In genomic region chr9:58040977-58041376, GRCm38 (mm10) we compare ENCODE assay signal across 15 mouse cellular contexts. TPM values are rescaled to one million over a fixed set of nuclear protein-coding genes. Genes with fewer than 3 reads are reported as not detected.
DNase-seq lines count a peak whose midpoint lies in the region; ATAC-seq and TF ChIP-seq lines count a peak whose summit lies in the region.
"Had no signal": no experiment of that assay in that cellular context is flagged by ENCODE, and none has a peak within 500 bp of the region (broad histone marks: within the 10 kb centered on the region; RNA-seq: fewer than 3 reads in every experiment).

No protein-coding gene starts in this region.

- peaks cover 52% of the 10 kb centered on the region for H3K27me3 ChIP-seq in heart, embryonic 10.5 days (ENCODE audit: insufficient read depth, poor library complexity, severe bottlenecking)
- 0 out of 2 replicates have a peak, but pooled peaks cover 3% of the 10 kb centered on the region for H3K27me3 ChIP-seq in forebrain, embryonic 11.5 days (ENCODE audit: control insufficient read depth, insufficient read depth, low read length)
- H3K27me3 ChIP-seq in hindbrain, embryonic 16.5 days (replicated peaks; ENCODE audit: control insufficient read depth, insufficient read depth, low read length): peaks cover 14% of the 10 kb centered on the region
- no peaks in the 10 kb centered on the region for H3K27me3 ChIP-seq in midbrain, postnatal 0 days (ENCODE audit: insufficient read depth, low read length)
- H3K27me3 ChIP-seq in liver, embryonic 11.5 days (replicated peaks; ENCODE audit: control insufficient read depth, insufficient read depth, low read length): peaks cover 33% of the 10 kb centered on the region
- H3K27me3 ChIP-seq in heart, embryonic 11.5 days (ENCODE audit: control insufficient read depth, insufficient read depth, low read length): peaks cover 16% of the 10 kb centered on the region

- no peaks in the 10 kb centered on the region for H3K9me3 ChIP-seq in heart, embryonic 10.5 days
- no peaks in the 10 kb centered on the region for H3K9me3 ChIP-seq in forebrain, embryonic 11.5 days (ENCODE audit: control insufficient read depth, low read length)
- H3K9me3 ChIP-seq in hindbrain, embryonic 16.5 days (ENCODE audit: control insufficient read depth, low read length): no peaks in the 10 kb centered on the region
- no peaks in the 10 kb centered on the region for H3K9me3 ChIP-seq in midbrain, postnatal 0 days (ENCODE audit: low read length)
- no peaks in the 10 kb centered on the region for H3K9me3 ChIP-seq in liver, embryonic 11.5 days (ENCODE audit: control insufficient read depth, low read length)
- H3K9me3 ChIP-seq in heart, embryonic 11.5 days (replicated peaks; ENCODE audit: control insufficient read depth, low read length): no peaks in the 10 kb centered on the region
- H3K9me3 ChIP-seq: liver, embryonic 15.5 days had no signal

- H3K4me1 ChIP-seq in heart, embryonic 10.5 days: peaks cover 50% of the 10 kb centered on the region
- peaks cover 60% of the 10 kb centered on the region for H3K4me1 ChIP-seq in forebrain, embryonic 11.5 days (replicated peaks; ENCODE audit: control insufficient read depth, insufficient read depth, low read length)
- peaks cover 33% of the 10 kb centered on the region for H3K4me1 ChIP-seq in hindbrain, embryonic 16.5 days (ENCODE audit: control insufficient read depth, insufficient read depth, low read depth, low read length)
- H3K4me1 ChIP-seq in midbrain, postnatal 0 days (ENCODE audit: insufficient read depth, low read length): peaks cover 21% of the 10 kb centered on the region
- peaks cover 4% of the 10 kb centered on the region for H3K4me1 ChIP-seq in liver, embryonic 11.5 days (replicated peaks; ENCODE audit: control insufficient read depth, insufficient read depth, low read length)
- H3K4me1 ChIP-seq in heart, embryonic 11.5 days (ENCODE audit: control insufficient read depth, insufficient read depth, low read length): peaks cover 7% of the 10 kb centered on the region; the same call in 1 of the 2 replicates
- H3K4me1 ChIP-seq: liver, embryonic 15.5 days had no signal

- no peak overlapping the region for H3K4me3 ChIP-seq in heart, embryonic 10.5 days
- H3K4me3 ChIP-seq in forebrain, embryonic 11.5 days (ENCODE audit: low read depth, low read length): no peak overlapping the region
- H3K4me3 ChIP-seq in hindbrain, embryonic 16.5 days (ENCODE audit: low read length): no peak overlapping the region
- no peak overlapping the region for H3K4me3 ChIP-seq in midbrain, postnatal 0 days (ENCODE audit: low read depth, low read length)
- no peak overlapping the region for H3K4me3 ChIP-seq in liver, embryonic 11.5 days (ENCODE audit: low read depth, low read length)
- H3K4me3 ChIP-seq in heart, embryonic 11.5 days (ENCODE audit: low read depth, low read length): no peak overlapping the region
- H3K4me3 ChIP-seq: liver, embryonic 15.5 days had no signal

- 58% methylated on average over 4 of the region's 4 CpGs for WGBS in heart, embryonic 10.5 days
- 7% methylated on average over 4 of the region's 4 CpGs for WGBS in forebrain, embryonic 11.5 days
- WGBS in hindbrain, embryonic 16.5 days: 20% methylated on average over 4 of the region's 4 CpGs
- 32% methylated on average over 4 of the region's 4 CpGs for WGBS in midbrain, postnatal 0 days
- WGBS in liver, embryonic 11.5 days: 54% methylated on average over 4 of the region's 4 CpGs
- WGBS in heart, embryonic 11.5 days (ENCODE audit: insufficient replicate concordance): 62% methylated on average over 4 of the region's 4 CpGs

- H3K9ac ChIP-seq in forebrain, embryonic 11.5 days (ENCODE audit: low read length): peak overlapping the region; percentile 33
- H3K9ac ChIP-seq in hindbrain, embryonic 16.5 days (ENCODE audit: low read depth, low read length): peak overlapping the region; percentile 36; the same call in 1 of the 2 replicates
- H3K9ac ChIP-seq in midbrain, postnatal 0 days (replicated peaks; ENCODE audit: low read length, poor library complexity, severe bottlenecking): 0 out of 2 replicates have a peak overlapping the region, but pooled peaks have one; percentile 29
- no peak overlapping the region for H3K9ac ChIP-seq in liver, embryonic 11.5 days (ENCODE audit: low read depth, low read length)
- H3K9ac ChIP-seq in heart, embryonic 11.5 days (ENCODE audit: low read depth, low read length): no peak overlapping the region
- H3K9ac ChIP-seq: liver, embryonic 15.5 days had no signal

- peak; percentile 70 for ATAC-seq in forebrain, embryonic 11.5 days (replicated peaks; ENCODE audit: low FRiP score)
- no peak for ATAC-seq in hindbrain, embryonic 16.5 days
- no peak for ATAC-seq in midbrain, postnatal 0 days (ENCODE audit: low FRiP score)
- ATAC-seq in liver, embryonic 11.5 days (replicated peaks; ENCODE audit: low FRiP score): no peak
- ATAC-seq in heart, embryonic 11.5 days (replicated peaks; ENCODE audit: insufficient number of reproducible peaks, low FRiP score, low TSS enrichment): no peak

- DNase-seq in heart, embryonic 10.5 days (ENCODE audit: low spot score): no peak
- DNase-seq in heart, adult 11 months: no peak
- peak; percentile 84 for DNase-seq in forebrain, embryonic 11.5 days (ENCODE audit: low spot score)
- no peak for DNase-seq in midbrain, postnatal 0 days (ENCODE audit: low spot score)
- DNase-seq in urinary bladder, postnatal 10 days (ENCODE audit: low spot score): no peak
- no peak for DNase-seq in liver, embryonic 11.5 days (ENCODE audit: low spot score)
- DNase-seq: adrenal gland, postnatal 10 days; cerebellum, adult 11-12 months; kidney, adult 18-20 months; layer of hippocampus, postnatal 36 days had no signal

- TF ChIP-seq CTCF in midbrain, postnatal 0 days (IDR thresholded peaks at IDR 0.05): no peak

- H3K4me2 ChIP-seq in forebrain, embryonic 11.5 days (ENCODE audit: low read depth, low read length, severe bottlenecking): no peak overlapping the region
- no peak overlapping the region for H3K4me2 ChIP-seq in hindbrain, embryonic 16.5 days (ENCODE audit: low read length)
- H3K4me2 ChIP-seq in midbrain, postnatal 0 days (ENCODE audit: low read depth, low read length, poor library complexity, severe bottlenecking): no peak overlapping the region
- no peak overlapping the region for H3K4me2 ChIP-seq in liver, embryonic 11.5 days
- H3K4me2 ChIP-seq in heart, embryonic 11.5 days: no peak overlapping the region
- H3K4me2 ChIP-seq: liver, embryonic 15.5 days had no signal

- no peaks in the 10 kb centered on the region for H3K36me3 ChIP-seq in heart, embryonic 10.5 days
- H3K36me3 ChIP-seq in forebrain, embryonic 11.5 days (ENCODE audit: control insufficient read depth, insufficient read depth, low read length): no peaks in the 10 kb centered on the region
- no peaks in the 10 kb centered on the region for H3K36me3 ChIP-seq in hindbrain, embryonic 16.5 days (ENCODE audit: control insufficient read depth, insufficient read depth, low read length)
- H3K36me3 ChIP-seq in midbrain, postnatal 0 days (ENCODE audit: insufficient read depth, low read length): no peaks in the 10 kb centered on the region
- no peaks in the 10 kb centered on the region for H3K36me3 ChIP-seq in liver, embryonic 11.5 days (ENCODE audit: control insufficient read depth, insufficient read depth, low read length)
- H3K36me3 ChIP-seq in heart, embryonic 11.5 days (ENCODE audit: control insufficient read depth, insufficient read depth, low read length): no peaks in the 10 kb centered on the region
- H3K36me3 ChIP-seq: liver, embryonic 15.5 days had no signal

- H3K27ac ChIP-seq in heart, embryonic 10.5 days: peak overlapping the region; percentile 44
- peak overlapping the region; percentile 84 for H3K27ac ChIP-seq in forebrain, embryonic 11.5 days (ENCODE audit: low read depth, low read length)
- H3K27ac ChIP-seq in hindbrain, embryonic 16.5 days (ENCODE audit: low read depth, low read length): no peak overlapping the region
- H3K27ac ChIP-seq in midbrain, postnatal 0 days (ENCODE audit: low read depth, low read length): no peak overlapping the region
- no peak overlapping the region for H3K27ac ChIP-seq in liver, embryonic 11.5 days (ENCODE audit: low read depth, low read length)
- no peak overlapping the region for H3K27ac ChIP-seq in heart, embryonic 11.5 days (ENCODE audit: low read depth, low read length)
- H3K27ac ChIP-seq: liver, embryonic 15.5 days had no signal

RNA-seq across cellular contexts. Expression of gene Stra6, which starts 22.6 kb away (rescaled TPM):
- 2.7 and 16.3 TPM in 2 replicates for polyA plus RNA-seq in heart, embryonic 10.5 days (2016; fragmentation: Nextera tagmentation; extraction: Ambion mirVana)
- 18.0 and 21.8 TPM in 2 replicates for polyA plus RNA-seq in forebrain, embryonic 11.5 days (2014; fragmentation: Nextera tagmentation; extraction: Ambion mirVana)
- 11.6 and 16.4 TPM in 2 replicates for polyA plus RNA-seq in hindbrain, embryonic 16.5 days (2015; fragmentation: Nextera tagmentation; extraction: Ambion mirVana)
- 19.6 and 20.8 TPM in 2 replicates for total RNA-seq in midbrain, postnatal 0 days (2014; rRNA removed)
- 8.8 and 9.2 TPM in 2 replicates for polyA plus RNA-seq in midbrain, postnatal 0 days (2015; fragmentation: Nextera tagmentation; extraction: Ambion mirVana)
- polyA plus RNA-seq in liver, embryonic 11.5 days (2014; fragmentation: Nextera tagmentation; extraction: Ambion mirVana): 5.9 and 7.2 TPM in 2 replicates
- 3.4 and 4.0 TPM in 2 replicates for polyA plus RNA-seq in heart, embryonic 11.5 days (2014; fragmentation: Nextera tagmentation; extraction: Ambion mirVana)
- total RNA-seq: MEL; neutrophil, adult 5-6 weeks had no signal

RNA-seq across cellular contexts. Expression of gene Cyp11a1, which starts 34.8 kb away (rescaled TPM):
- 0.10 TPM in 1 of 2 replicates, not detected in the other for polyA plus RNA-seq in heart, embryonic 10.5 days (2016; fragmentation: Nextera tagmentation; extraction: Ambion mirVana)
- polyA plus RNA-seq in forebrain, embryonic 11.5 days (2014; fragmentation: Nextera tagmentation; extraction: Ambion mirVana): not detected in 2 replicates
- 1.7 and 2.4 TPM in 2 replicates for polyA plus RNA-seq in hindbrain, embryonic 16.5 days (2015; fragmentation: Nextera tagmentation; extraction: Ambion mirVana)
- 0.22 and 1.3 TPM in 2 replicates for total RNA-seq in midbrain, postnatal 0 days (2014; rRNA removed)
- 1.3 and 1.5 TPM in 2 replicates for polyA plus RNA-seq in midbrain, postnatal 0 days (2015; fragmentation: Nextera tagmentation; extraction: Ambion mirVana)
- 0.10 TPM in 1 of 2 replicates, not detected in the other for polyA plus RNA-seq in liver, embryonic 11.5 days (2014; fragmentation: Nextera tagmentation; extraction: Ambion mirVana)
- not detected in 2 replicates for polyA plus RNA-seq in heart, embryonic 11.5 days (2014; fragmentation: Nextera tagmentation; extraction: Ambion mirVana)
- total RNA-seq: MEL had no signal

Comparison
In these comparisons a context has a peak if more than half of its experiments do, and no peak if none do; other contexts are left out.
1. H3K27ac ChIP-seq: peak in heart, embryonic 10.5 days (single experiment) and forebrain, embryonic 11.5 days (single experiment); none in hindbrain, embryonic 16.5 days (single experiment), midbrain, postnatal 0 days (single experiment), liver, embryonic 11.5 days (single experiment) and heart, embryonic 11.5 days (single experiment).
2. H3K9ac ChIP-seq: peak in forebrain, embryonic 11.5 days (single experiment), hindbrain, embryonic 16.5 days (single experiment) and midbrain, postnatal 0 days (single experiment); none in liver, embryonic 11.5 days (single experiment) and heart, embryonic 11.5 days (single experiment).